Mouse (Mus musculus) lung, postnatal 4 days (tissue): Measurements from ENCODE around the gene Adgrl1.

Experiments
- DNase-seq, 2 experiments: peaks; one replicate each; pipeline ENCODE4 v3.0.0; 2021

Gene Adgrl1

DNA sequence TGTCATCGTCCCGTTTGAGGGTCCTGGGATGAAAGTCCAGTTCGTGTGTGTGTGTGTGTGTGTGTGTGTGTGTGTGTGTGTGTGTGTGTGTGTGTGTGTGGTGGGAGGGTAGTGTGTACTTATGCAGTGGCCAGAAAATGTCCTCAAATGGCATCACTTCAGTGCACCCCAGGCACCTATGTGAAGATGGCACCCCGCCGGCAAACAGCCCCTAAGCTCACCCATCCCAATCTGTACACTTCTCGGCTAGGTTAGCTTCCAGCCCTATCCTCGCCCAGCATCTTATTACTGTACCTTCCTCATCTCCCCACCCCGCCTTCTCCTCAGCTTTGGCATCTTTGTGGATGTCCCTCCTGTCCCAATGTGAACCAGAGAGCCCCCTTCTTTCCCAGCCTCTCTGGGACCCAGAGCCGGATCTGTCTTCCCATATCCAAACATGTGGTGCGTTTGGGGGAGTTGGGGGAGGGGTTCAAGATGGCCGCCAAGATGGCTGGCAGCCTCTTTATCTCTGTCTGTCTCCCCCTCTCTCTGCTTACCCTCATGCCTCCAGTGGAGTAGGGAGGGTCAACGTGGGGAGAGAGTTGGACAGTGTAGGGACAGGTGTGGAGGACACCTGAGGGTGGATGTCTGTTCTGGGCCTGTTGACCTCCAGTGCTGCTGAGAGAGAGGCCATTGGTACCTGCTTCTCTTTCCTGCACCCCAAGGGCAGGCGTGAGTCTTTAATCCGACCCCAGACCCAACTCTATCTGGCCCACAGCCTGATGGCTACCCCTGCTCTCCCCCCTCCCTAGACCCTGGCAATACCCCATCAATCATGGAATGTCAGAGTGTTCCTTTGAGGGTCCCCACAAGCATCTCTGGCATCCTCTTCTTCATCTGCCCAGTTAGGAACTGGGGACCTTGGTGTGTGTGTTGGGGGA is 1.9 kb downstream of the Adgrl1 start:
- no peak for DNase-seq

DNA sequence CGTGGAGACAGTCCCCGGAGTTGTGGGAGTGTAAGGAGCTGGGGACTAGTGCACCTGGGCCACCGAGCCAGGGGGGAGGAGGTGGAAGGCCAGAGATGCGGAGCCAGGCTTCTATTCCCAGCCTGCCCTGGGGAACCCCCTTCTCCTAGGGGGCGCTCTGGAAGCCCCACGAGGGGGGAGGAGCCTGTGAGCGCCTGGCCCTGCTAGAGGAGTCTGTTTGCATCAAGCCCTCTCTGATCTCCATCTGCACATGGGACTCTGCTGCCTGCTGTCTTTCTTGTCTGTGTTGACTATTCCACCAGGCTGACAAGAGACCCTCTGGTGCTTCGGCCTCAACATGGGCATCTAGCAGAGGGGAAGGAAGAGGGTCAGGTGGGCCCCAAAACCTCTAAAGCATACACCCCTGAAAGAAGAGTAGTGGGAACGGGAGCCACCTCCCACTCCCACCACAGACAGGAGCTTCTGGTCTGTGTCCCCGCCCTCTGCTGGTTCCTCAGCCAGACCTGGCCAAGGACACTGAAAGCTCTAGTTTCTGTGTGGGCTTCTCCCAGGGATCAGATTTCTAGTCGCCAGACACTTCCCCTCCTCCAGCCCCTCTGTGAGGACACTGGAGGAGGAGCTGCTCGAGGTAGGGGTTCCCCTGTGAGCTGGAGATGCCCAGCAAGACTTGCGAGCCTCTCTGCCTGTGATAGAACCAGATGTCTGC is 3.2 kb downstream of the Adgrl1 start:
- DNase-seq: peak; percentile 49 to 52

DNA sequence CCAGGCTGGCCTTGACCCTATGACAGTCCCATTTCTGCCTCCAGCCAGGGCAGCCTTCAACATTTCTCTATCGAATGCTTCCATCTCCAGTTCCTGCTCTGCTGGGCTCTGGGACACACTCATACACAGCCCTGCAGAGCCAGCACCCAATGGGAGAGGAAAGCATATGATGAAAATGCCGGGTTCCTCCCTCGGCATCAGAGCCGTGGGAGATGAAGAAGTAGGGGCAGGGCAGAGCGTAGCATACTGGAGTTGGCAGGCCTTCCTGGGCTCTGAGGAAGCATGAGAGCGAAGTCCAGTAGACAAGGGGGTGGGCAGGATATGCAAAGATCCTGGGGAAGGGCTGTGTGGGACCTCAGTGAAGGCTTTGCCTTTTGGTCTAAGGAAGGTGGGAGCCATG is 8.7 kb downstream of the Adgrl1 start:
- DNase-seq: no peak

DNA sequence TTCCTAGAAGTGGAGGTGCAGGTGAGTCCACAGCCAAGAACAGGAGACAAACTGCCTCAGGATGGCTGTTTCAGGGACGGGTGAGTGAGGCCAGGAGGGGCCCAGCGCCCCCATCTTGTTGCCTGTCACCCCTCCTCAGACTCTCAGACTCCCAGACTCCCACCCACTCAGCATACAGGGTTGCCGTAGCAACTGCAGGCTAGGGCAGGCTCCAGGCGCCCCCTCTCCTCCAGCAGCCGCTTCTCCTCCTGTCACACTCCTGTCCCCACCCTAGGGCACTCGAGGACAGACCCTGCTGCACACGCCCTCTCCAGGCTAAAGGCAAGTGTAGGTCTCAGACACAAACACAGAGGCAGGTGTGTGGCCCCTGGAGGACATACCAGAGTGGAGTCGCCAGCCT is 9.4 kb downstream of the Adgrl1 start:
- no peak for DNase-seq

DNA sequence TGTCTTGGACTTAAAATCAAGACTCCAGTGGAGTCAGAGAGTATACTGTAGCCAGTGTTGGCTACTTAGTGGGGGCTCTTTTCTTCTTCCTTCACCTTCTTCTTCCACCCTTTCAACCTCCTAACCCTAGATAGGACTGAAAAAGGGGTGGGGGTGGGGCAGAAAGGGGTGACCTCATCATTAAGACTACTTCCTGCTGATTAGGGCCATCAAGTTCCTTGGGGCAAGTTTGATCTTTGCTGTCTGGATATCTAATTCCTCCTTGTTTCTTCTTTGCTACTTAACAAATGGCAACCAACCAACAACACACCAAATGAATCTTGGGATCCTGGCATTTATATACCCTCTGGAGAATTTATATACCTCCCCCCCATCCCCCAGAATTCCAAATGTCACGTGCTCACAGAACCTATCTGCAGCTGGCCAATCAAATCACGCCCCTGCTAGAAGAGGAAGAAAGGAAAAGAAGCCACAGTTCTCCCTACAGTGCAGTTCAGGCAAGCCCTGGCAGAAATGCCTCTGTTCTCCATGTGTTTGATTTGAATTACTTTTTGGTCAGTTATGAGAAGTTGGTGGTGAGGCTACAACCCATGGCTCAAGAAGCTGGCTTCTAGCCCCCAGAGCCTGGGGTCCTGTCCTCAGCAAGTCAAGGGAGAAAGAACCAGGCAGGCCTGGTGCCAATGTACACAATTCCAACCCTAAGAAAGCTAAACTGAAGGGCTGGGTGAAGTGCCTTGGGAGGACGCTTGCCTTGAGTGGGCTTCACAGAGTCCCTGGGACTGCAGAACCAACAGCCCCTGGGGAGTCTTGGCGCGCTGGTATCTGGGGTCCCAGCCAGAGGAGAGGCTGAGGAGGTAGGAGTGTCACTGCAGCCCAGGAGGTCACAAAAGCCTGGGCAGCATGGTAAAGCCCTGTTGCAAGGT is 12.2 kb downstream of the Adgrl1 start:
- peak; percentile 58 to 75 for DNase-seq

DNA sequence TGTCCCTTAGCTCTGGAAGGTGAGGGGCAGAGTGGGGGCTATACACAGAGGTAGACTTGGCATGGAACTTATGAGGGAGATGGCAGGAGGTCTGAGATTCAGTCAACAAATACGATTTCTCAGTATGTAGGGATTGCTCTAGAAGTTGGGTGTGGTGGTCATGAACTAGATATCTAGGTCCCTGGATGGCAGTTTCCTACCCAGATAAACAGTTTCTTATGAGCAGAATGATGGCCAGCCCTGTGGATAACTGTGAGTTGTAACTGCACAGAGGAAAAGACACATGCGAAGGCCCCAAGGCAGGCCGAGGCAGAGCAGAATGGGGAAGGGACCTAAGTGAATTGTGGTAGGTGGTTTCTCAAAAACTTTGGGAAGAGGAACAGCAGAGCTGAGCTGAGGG is 14.3 kb downstream of the Adgrl1 start:
- DNase-seq: no peak

DNA sequence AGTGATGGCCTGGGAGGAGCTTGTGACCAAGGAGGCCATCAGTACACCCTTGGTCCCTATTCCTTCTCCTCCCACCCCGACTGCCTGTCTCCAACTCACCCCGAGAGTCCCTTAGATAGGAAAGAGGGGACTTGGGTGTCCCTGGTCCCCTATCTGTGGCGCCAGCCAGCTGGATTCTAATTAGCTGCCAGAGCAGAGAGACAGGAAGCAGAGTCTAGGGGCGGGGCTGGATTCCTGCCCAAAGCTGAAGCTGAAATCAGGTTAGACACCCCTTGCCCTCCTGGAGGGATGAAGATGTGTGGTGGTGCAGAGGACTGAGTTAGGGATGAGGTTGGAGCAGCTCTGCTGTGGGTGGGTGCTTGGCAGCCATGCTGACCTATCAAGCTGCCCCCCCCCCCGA is 15.0 kb downstream of the Adgrl1 start:
- DNase-seq: peak; percentile 38 to 50

DNA sequence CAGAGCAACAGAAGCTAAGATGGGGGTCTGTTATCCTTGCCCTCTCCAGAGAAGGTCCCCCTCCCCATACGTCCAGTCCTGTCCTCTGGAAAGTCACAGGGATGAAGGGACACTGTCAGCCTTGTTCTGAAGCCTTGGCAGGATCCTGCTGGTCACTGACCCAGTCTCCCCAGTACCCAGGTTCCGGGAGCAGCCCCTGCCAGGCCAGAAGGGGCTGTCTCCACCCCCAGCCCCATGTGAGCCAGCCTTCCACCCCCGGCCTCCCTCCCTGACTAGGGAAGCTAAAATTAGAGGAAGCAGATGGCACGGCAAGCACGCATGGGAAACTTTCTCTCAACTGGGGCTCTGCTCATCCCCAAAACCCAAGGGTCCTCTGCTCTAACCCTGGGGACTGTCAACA is 16.1 kb downstream of the Adgrl1 start:
- no peak for DNase-seq

DNA sequence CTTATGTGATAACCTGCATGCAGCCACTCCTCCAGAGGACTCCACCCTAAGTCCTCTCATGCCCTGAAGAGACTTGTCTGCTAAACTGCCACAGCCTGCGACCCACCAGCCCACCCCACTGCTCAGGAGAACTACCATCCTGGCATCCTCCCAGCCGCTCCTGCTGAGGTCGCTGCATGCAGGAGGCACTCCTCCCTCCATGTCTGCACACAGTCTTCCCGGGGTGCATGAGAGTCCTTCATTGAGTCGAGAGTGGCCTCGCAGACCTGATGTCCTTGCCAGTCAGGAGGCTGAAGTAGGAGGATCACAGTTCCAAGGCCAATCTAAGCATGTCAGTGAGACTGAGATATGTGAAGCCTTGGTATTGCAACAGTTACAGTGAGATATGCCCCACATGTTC is 17.7 kb downstream of the Adgrl1 start:
- DNase-seq: no peak

DNA sequence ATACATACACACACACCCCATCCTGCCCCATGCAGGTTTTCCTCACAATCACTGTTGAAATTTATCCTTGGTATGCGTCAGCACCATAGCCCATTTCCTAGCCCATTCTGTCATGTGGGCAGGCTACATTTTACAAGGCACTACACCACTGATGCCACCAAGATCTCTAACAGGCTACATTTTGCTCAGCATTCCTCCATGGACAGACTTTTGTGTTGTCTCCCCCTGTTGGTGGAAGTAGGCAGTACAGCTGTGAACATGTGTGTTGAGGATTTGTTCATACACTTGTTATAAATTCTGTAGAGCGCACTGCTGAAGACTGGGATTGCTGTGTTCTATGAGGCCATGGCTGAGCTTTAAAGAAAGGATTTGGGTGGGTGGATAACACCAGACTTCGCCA is 21.7 kb downstream of the Adgrl1 start:
- peak in 1 of 2 experiments; percentile 86 for DNase-seq

DNA sequence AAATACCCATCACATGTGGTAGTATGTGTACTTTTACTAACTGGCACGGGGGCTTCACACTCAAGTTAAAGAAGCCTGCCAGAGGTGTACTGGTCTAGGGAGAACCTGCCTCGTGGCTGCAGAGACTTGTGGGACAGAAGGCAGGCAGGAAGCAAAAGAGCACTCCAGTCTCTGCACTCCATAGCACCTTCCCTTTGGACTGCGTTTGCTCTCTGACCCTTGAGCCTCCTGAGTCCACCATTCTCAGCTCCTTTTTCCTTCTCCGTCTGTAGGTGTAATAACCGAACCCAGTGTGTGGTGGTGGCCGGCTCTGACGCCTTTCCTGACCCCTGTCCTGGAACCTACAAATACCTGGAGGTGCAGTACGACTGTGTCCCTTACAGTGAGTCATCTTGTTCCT is 22.8 kb downstream of the Adgrl1 start:
- DNase-seq: no peak

DNA sequence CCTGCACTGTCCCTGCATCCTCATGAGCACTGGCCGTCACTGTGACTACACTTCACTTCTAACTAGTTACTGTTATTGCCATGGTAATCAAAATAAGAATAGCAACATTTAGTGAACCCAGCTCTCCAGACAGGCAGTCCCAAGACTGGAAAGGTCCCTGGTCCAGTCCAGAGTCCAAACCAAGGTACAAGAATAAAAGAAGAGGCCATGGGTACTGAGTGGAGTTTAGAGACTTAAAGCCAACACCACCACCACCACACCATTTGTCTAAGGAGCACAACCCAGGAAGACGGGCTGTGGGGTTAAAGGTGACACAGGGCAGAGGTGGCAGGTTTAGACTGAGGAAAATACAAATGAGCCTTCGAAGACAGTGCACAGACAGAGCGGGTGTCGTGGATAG is 24.7 kb downstream of the Adgrl1 start:
- DNase-seq: no peak

DNA sequence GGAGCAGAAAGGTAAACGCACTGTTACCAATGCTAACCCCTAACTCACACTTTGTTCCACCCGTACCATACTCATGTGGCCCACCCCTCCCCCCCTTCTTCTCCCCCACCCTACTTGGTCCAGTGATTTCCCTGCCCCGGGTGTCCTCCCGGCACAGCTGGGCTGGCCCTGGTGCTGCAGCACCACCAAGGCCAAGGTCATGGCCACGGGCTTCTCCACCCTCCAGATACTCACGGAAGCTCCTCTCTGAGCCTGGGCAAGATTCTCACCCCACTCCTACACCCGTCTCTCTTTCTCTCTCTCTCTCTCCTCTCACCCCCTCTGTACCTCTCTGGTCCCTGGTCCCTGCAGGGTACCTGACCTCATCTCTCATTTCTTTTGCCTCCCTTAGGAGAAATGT is 26.4 kb downstream of the Adgrl1 start:
- DNase-seq: peak in 1 of 2 experiments; percentile 10

DNA sequence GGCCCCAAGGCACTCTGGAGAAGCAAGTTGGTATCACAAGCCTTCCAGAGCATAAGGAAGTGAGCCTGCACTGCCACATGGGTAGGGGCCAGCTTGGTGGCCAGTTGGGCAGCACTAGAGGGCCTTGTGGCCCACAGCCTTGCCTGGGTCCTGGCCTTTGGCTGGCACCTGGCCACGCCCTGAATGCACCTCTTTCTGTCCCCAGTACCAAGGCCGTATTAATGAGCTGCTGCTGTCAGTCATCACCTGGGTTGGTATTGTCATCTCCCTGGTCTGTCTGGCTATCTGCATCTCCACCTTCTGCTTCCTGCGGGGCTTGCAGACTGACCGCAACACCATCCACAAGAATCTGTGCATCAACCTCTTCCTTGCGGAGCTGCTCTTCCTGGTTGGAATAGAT is 34.3 kb downstream of the Adgrl1 start:
- DNase-seq: peak in 1 of 2 experiments; percentile 19

DNA sequence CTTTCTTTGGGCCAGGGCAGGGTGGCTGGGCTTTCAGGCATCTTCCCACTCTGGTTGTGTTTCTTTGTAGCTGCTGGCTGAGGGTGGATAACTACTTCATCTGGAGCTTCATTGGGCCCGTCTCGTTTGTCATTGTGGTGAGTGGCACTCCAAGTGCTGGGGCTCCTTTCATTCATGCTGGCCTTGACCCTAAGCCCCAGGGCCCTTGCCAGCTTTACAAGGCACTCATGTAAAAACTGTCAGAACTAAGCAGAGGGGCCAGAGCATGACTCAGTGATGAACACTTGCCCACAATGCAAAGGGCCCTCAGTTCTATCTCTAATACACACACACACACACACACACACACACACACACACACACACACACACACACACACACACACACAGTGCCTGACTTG is 35.1 kb downstream of the Adgrl1 start:
- DNase-seq: no peak

DNA sequence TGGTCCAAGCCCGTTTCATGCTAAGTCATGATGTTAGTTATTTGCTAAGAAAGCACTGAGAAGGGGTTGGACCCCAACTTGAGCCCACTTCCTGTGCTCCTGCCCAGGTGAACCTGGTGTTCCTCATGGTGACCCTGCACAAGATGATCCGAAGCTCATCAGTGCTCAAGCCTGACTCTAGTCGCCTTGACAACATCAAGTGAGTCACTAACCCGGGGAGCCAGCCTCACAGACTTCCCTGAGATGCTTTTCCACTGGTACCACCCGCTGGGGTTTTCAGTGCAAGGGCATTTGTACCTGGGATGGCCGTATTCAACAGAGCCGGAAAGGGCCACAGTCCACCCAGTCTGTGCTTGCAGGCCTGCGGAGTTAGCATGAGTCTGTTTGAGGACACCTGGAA is 35.5 kb downstream of the Adgrl1 start:
- DNase-seq: peak in 1 of 2 experiments; percentile 17

DNA sequence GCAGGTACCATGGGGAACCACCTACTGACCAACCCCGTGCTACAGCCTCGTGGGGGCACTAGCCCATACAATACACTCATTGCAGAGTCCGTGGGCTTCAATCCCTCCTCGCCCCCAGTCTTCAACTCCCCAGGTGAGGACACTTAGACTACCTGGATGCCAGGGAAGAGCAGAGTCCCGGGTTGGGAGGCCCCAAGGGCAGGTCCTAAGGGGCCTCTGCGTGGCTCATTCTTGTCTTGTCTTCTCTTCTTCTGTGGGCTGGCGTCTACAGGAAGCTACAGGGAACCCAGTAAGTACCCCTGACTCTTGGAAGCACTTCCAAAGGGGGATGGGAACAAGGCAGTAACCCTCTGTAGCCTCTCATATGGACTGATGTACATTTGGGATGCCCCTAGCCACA is 37.7 kb downstream of the Adgrl1 start:
- DNase-seq: peak in 1 of 2 experiments; percentile 15

DNA sequence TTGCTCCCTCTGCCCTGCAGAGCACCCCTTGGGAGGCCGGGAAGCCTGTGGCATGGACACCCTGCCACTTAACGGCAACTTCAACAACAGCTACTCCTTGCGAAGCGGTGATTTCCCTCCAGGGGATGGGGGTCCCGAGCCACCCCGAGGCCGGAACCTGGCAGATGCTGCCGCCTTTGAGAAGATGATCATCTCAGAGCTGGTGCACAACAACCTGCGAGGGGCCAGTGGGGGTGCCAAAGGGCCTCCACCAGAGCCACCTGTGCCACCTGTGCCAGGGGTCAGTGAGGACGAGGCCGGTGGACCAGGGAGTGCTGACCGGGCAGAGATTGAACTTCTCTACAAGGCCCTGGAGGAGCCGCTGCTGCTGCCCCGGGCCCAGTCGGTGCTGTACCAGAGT is 38.4 kb downstream of the Adgrl1 start:
- peak in 1 of 2 experiments; percentile 28 for DNase-seq

DNA sequence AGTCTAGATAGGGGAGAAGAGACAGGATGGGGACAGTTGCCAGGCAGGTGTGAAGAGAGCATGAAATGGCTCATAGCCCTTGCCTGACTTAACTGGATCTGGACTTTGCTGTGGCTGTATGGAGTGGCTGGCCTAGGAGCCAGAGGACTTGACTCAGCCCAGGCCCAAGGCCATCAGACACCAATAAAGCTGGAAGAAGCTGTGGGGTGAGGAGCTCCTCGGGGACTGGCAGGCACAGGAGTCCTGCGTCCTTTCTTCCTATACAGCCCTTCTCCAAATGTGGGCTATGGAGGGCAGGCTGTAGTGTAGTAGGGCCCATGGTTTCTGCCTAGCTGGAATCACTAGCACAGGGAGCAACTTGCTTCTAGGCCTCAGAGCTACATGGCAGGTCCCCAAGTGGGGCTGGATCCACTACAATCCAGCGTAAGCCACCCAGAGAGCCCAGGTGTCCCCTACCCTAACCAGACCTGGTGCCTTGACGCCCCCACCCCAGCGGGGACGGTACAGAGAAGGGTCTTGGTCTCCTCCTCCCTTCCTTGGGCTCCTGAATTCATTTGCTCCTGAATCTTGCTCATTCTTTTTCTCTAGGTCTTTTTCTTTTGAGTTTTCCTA is 41.3 kb downstream of the Adgrl1 start:
- peak in 1 of 2 experiments; percentile 18 for DNase-seq

DNA sequence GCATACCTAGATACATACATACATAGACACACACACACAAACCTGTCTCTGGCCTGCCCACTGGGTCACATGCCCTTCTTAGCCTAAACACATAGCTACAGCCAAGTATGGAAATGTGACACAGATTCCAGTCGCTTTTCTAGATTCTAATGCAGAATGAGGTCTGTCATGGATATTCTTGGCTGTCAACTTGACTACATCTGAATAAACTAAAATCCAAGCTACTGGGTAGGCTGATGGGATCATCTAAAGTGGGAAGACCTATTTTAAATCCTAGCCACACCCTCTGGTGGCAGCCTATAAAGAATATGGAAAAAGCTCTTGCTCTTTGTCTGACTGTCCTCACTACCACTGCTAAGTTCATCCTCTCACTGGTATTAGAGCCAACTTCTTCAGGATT is 42.5 kb downstream of the Adgrl1 start:
- no peak for DNase-seq

DNA sequence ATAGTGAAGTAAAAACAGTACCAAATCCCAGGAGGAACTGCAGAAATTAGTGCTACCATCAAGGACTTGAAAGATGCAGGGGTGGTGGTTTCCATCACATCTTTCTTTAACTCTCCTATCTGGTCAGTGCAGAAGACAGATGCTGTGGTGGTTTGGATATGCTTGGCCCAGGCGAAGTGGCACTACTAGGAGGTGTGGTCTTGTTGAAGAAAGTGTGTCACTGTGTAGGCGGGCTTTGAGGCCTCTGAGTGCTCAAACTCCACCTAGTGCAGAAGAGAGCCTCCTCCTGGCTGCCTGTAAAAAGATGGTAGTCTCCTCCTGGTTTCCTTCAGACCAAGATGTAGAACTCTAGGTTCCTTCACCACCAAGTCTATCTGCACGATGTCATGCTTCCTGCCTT is 45.6 kb downstream of the Adgrl1 start:
- no peak for DNase-seq

DNA sequence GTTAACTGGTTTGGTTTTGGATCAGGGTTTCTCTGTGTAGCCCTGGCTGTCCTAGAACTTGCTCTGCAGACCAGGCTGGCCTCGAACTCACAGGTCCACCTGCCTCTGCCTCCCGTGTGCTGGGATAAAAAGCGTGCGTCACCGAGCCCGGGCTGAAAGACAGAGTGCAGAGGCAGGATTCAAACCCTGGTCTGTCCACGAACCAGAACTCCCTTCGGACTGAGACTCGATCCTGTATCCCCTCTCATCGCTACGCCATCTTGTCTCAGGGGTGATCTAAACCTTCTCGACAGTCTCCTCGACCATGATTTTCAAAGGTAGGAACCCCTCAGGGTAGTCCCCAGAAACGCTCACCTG is 54.8 kb downstream of the Adgrl1 start:
- DNase-seq: no peak
